Mouse (Mus musculus) kidney, adult 2 months (tissue): ENCODE data around the gene Pik3r1. TPM values are rescaled to one million over a fixed set of nuclear protein-coding genes. Genes with fewer than 3 reads are reported as not detected.

Source experiments
- DNase-seq: peaks from one replicate; pipeline ENCODE4 v3.0.0; 2021
- H3K27ac ChIP-seq: fragments of 200-500 bp; 2 replicates; pipeline ENCODE4 v1.5.1; 2012; ENCODE audit warnings: low read depth, low read length, control low read depth, inconsistent platforms; ENCODE audit not compliant: insufficient read depth
- H3K27me3 ChIP-seq: fragments of 200-500 bp; replicated peaks from 2 replicates; pipeline ENCODE4 v1.6.1; 2012; ENCODE audit warnings: mild to moderate bottlenecking, moderate library complexity, low read length, inconsistent platforms; ENCODE audit not compliant: control insufficient read depth, insufficient read depth
- H3K36me3 ChIP-seq: fragments of 200-500 bp; 2 replicates; pipeline ENCODE4 v1.6.1; 2012; ENCODE audit warnings: mild to moderate bottlenecking, moderate library complexity, low read length, inconsistent platforms; ENCODE audit not compliant: control insufficient read depth, insufficient read depth
- H3K4me1 ChIP-seq: fragments of 200-500 bp; 2 replicates; pipeline ENCODE4 v1.6.1; 2011; ENCODE audit warnings: low read length; ENCODE audit not compliant: control insufficient read depth, insufficient read depth
- H3K4me3 ChIP-seq: fragments of 200-500 bp; 2 replicates; pipeline ENCODE4 v1.5.1; 2011; ENCODE audit warnings: mild to moderate bottlenecking, low read depth, low read length, control low read depth; ENCODE audit not compliant: insufficient read depth
- CTCF ChIP-seq: fragments of 200-500 bp; conservative IDR thresholded peaks from 2 replicates; pipeline ENCODE4 v1.5.1; 2011; ENCODE audit warnings: low read depth, mild to moderate bottlenecking, control low read depth, low read length, moderate library complexity, mixed read lengths; ENCODE audit not compliant: insufficient read depth, insufficient read length
- POLR2A ChIP-seq: fragments of 200-500 bp; IDR thresholded peaks from one replicate; pipeline ENCODE4 v1.6.1; 2011; ENCODE audit warnings: low read depth, low read length, control low read depth
- WGBS: fragments of 180-500 bp; shearing (Covaris S2); methylation state at CpG from one replicate; pipeline ENCODE4 v1.1.7; 2018; 5-methylcytosine and 5-hydroxymethylcytosine counted together
- polyA plus RNA-seq: library from polyadenylated mRNA; depleted of rRNA; stranded (reverse); fragments of >200 nt; gene quantifications from 2 replicates; pipeline ENCODE4 v1.2.3, GENCODE M21; 2012

The Pik3r1 gene
- polyA plus RNA-seq, 1 experiment: 21.2 TPM

DNA sequence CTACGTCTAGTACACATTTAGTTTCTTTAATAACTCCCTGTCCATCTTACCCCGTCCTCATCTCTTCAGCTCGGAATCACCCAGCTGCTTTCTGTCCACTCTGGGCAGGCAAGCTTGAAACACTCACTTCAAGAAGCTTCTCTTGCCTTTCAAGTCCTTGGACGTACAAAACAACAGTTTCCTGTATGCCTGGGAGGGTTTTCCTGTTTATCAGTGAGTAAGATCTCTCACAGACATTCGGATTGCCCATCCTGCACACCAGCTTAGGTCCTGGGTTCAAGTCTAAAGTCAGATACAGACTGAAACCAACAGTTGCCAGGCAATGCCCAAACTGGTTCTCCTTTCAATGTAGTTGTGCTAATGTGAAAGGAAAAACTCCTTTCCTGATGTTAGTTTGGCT, 23.1 kb downstream of the Pik3r1 start:
- no peaks in the 10 kb centered on the region for H3K27me3 ChIP-seq
- H3K4me3 ChIP-seq: no peak overlapping the region
- H3K27ac ChIP-seq: peak overlapping the region; percentile 36; the same call in 1 of the 2 replicates
- DNase-seq: no peak
- no peaks in the 10 kb centered on the region for H3K36me3 ChIP-seq
- H3K4me1 ChIP-seq: peaks cover 35% of the 10 kb centered on the region
- TF ChIP-seq CTCF (no peak), POLR2A (no peak)
- WGBS: 55% methylated on average over 5 of the region's 5 CpGs

DNA sequence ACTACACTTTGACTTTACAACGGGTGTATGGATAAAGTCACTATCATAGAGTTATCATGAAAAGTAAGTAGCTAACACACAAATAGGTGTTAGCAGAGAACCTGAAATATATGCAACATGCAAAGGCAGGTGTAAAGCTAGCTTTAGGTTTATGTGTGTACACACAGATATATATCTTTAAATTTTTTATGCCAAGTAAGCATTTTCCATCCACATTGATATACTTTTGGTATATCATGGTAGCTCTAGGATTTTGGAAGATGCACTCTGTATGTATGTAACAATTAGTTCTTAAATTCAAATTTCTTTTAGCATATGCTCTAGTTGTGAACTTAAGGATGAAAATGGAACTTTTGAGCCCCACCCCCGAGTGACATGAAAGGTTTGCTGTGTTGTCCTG, 24.0 kb downstream of the Pik3r1 start:
- H3K27me3 ChIP-seq: no peaks in the 10 kb centered on the region
- no peak overlapping the region for H3K27ac ChIP-seq
- TF ChIP-seq CTCF (no peak), POLR2A (no peak)
- 69% methylated on average over 2 of the region's 2 CpGs for WGBS
- no peak overlapping the region for H3K4me3 ChIP-seq
- DNase-seq: no peak
- peaks cover 33% of the 10 kb centered on the region for H3K4me1 ChIP-seq
- no peaks in the 10 kb centered on the region for H3K36me3 ChIP-seq

DNA sequence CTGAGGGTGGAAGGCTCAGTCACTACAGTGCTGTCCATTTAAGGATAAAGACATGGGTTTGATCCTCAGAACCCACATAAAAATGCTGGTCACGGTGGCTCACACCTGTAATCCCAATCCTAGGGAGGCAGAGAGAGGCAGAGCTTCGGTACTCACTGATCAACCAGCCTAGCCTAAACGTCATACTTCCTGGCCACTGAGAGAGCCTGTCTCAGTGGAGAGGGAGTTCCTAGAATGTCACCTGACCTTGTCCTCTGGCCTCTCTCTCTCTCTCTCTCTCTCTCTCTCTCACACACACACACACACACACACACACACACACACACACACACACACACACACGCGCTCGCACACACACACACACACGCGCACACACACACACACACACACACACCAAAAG, 24.8 kb downstream of the Pik3r1 start:
- Histone ChIP-seq H3K4me1 (peaks cover 38% of the 10 kb centered on the region), H3K27me3 (no peaks in the 10 kb centered on the region), H3K27ac (no peak overlapping the region), H3K4me3 (no peak overlapping the region), H3K36me3 (no peaks in the 10 kb centered on the region)
- TF ChIP-seq CTCF: no peak
- no peak for TF ChIP-seq POLR2A
- WGBS: 61% methylated on average over 7 of the region's 8 CpGs
- no peak for DNase-seq

DNA sequence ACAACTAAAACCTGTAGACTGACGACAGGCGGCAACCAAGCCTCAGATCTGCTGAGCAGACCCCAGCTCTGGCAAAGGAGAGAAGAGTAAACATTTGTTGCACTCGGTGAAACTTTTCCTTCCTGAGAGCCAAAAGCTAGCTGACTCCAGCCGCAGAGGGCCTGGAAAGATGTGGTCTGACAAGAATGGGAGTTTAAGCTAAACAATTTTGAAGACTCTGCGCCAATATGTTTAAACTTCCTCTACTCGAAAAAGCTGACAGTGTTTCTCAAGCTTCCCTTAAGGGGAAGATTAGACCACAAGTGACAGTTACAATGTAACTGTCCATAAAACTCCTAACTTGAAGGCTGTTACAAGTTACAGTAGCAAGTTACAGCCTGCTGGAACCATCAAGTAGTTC, 25.4 kb downstream of the Pik3r1 start:
- no peak for DNase-seq
- Histone ChIP-seq H3K36me3 (no peaks in the 10 kb centered on the region), H3K27ac (peak overlapping the region; percentile 35; the same call in 1 of the 2 replicates), H3K4me1 (peaks cover 38% of the 10 kb centered on the region), H3K4me3 (no peak overlapping the region), H3K27me3 (no peaks in the 10 kb centered on the region)
- TF ChIP-seq POLR2A (no peak), CTCF (no peak)
- WGBS: 53% methylated on average over 6 of the region's 6 CpGs

DNA sequence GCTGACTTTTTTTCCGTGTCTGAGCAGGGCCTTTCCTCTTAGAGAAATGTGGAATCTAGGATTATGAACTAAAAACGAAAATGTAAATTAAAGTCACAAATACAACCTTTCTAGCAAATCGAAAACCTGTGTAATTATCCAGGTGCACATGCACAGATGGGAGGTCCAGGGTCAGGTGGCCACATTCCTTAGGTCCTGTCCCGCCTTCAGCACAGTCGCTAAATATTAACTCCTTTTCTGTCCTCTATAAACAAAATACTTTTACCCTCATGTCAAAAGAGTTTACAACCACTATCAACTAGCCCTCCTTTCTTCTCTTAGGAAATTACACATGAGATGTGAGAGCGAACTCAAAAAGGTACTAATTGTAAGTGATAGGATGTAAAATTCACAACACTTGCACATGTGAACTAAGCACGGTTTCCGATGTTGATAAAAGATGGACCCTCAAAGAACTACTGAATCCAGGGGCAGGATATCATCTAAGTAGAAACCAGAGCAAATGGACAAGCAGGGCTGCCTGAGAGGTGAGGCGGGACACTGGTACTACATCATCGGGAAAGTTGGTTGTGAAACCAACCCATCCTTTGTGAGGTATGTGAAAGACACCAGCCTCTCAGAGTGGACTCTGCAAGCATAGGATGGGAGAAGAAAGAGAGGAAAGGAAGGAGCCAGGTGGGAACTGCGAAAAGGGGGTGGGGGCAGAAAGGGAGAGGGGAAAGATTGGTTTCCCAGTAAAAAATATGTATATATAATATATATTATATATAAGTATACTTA, 26.3 kb downstream of the Pik3r1 start:
- Histone ChIP-seq H3K36me3 (no peaks in the 10 kb centered on the region), H3K4me1 (peaks cover 42% of the 10 kb centered on the region), H3K27me3 (no peaks in the 10 kb centered on the region), H3K27ac (peak overlapping the region; percentile 4; the same call in 1 of the 2 replicates), H3K4me3 (no peak overlapping the region)
- TF ChIP-seq POLR2A (no peak), CTCF (no peak)
- 50% methylated on average over 11 of the region's 11 CpGs for WGBS
- peak; percentile 72 for DNase-seq

DNA sequence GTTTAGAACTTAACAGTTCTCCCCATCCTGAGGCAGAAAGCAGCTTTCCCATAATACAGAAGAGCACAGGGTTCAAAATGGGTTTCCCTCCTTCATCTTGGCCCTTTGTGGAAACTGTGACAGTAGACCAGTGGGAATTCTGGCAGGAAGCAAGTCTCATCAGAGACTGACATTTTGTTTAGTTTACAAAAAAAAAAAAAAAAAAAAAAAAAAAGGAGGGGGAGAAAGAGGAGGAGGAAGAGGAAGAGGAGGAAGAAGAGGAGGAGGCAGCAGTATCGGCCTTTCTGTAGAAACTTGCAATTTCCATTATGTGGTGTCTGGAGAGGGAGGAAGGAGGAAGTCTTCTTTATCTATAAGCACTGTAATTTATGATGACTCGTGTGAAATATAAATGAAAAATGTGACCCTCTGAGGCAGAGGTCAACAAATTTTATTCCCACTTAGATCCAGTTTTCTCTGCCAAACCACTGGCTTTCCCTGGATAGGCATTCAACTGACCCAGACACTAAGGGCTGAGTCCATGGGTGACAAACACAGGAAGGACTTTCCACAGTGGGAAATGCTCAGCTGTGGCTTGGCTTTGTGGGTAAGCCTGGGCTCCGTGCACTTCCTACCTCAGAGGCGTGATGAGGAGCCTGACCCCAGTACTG, 28.2 kb downstream of the Pik3r1 start:
- Histone ChIP-seq H3K36me3 (no peaks in the 10 kb centered on the region), H3K27ac (peak overlapping the region; percentile 84), H3K27me3 (no peaks in the 10 kb centered on the region), H3K4me1 (peaks cover 37% of the 10 kb centered on the region), H3K4me3 (no peak overlapping the region)
- WGBS: 52% methylated on average over 4 of the region's 4 CpGs
- peak; percentile 62 for DNase-seq
- TF ChIP-seq POLR2A (no peak), CTCF (no peak)

DNA sequence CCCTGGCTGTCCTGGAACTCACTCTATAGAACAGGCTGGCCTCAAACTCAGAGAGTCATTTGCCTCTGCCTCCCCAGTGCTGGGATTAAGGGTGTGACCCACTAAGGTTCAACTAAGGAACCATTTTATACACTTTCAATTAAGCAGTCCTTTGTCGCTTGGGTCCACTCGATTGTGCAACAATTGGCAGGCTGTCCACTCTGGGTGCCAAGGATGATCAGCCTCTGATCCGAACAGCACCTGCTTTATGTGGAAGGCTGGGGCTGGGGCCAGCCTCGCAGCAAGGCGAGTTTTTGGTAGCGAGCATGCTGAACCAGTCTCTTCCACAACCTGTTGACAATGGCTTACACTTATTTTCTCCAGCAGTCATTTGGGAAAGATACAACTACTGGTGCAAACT, 29.2 kb downstream of the Pik3r1 start:
- WGBS: 42% methylated on average over 6 of the region's 6 CpGs
- DNase-seq: peak; percentile 82
- no peaks in the 10 kb centered on the region for H3K36me3 ChIP-seq
- no peaks in the 10 kb centered on the region for H3K27me3 ChIP-seq
- no peak overlapping the region for H3K4me3 ChIP-seq
- TF ChIP-seq CTCF (no peak), POLR2A (no peak)
- peak overlapping the region; percentile 77 for H3K27ac ChIP-seq
- peaks cover 34% of the 10 kb centered on the region for H3K4me1 ChIP-seq
